Mouse (Mus musculus) forebrain, embryonic 16.5 days (tissue): ENCODE measurements around the gene Alox12. TPM values are rescaled to one million over a fixed set of nuclear protein-coding genes. Genes with fewer than 3 reads are reported as not detected.
A peak's percentile ranks its signal among the peaks of the same experiment; 100 is the strongest.

Experiments used
- ATAC-seq: fragments of 200-750 bp; cut with Nextera tagmentation; 2 replicates; pipeline ENCODE4 v1.8.0; 2017; ENCODE audit warnings: mild to moderate bottlenecking, moderate library complexity
- H3K27ac ChIP-seq: fragments of 300-500 bp; sonication (generic); 2 replicates; pipeline ENCODE4 v1.5.1; 2014; ENCODE audit warnings: low read length, control low read depth
- H3K27me3 ChIP-seq: fragments of 300-500 bp; sonication (generic); replicated peaks from 2 replicates; pipeline ENCODE4 v1.6.1; 2014; ENCODE audit warnings: low read length; ENCODE audit not compliant: control insufficient read depth, insufficient read depth
- H3K36me3 ChIP-seq: fragments of 300-500 bp; sonication (generic); 2 replicates; pipeline ENCODE4 v1.6.1; 2014; ENCODE audit not compliant: control insufficient read depth, insufficient read depth
- H3K4me1 ChIP-seq: fragments of 300-500 bp; sonication (generic); replicated peaks from 2 replicates; pipeline ENCODE4 v1.6.1; 2014; ENCODE audit warnings: low read length; ENCODE audit not compliant: control insufficient read depth, insufficient read depth
- H3K4me2 ChIP-seq: fragments of 300-500 bp; sonication (generic); 2 replicates; pipeline ENCODE4 v1.6.1; 2014; ENCODE audit warnings: mild to moderate bottlenecking, low read length, control low read depth
- H3K4me3 ChIP-seq: fragments of 300-500 bp; sonication (generic); replicated peaks from 2 replicates; pipeline ENCODE4 v1.5.1; 2014; ENCODE audit warnings: mild to moderate bottlenecking, low read length, control low read depth
- H3K9ac ChIP-seq: fragments of 300-500 bp; sonication (generic); replicated peaks from 2 replicates; pipeline ENCODE4 v1.6.1; 2014; ENCODE audit warnings: low read depth, low read length, control low read depth
- H3K9me3 ChIP-seq: fragments of 300-500 bp; sonication (generic); 2 replicates; pipeline ENCODE4 v1.6.1; 2016; ENCODE audit warnings: low read length; ENCODE audit not compliant: control insufficient read depth
- WGBS: fragments of 180-500 bp; shearing (Covaris S2); extraction: QIAGEN DNeasy Blood & Tissue Kit; methylation state at CpG from one replicate; pipeline ENCODE4 v1.1.7; 2014; 5-methylcytosine and 5-hydroxymethylcytosine counted together
- polyA plus RNA-seq: library from polyadenylated mRNA; unstranded; fragments of >200 nt; fragmentation: Nextera tagmentation; extraction: Ambion mirVana; gene quantifications from 2 replicates; pipeline ENCODE4 v1.2.1, GENCODE M21; 2015

The Alox12 gene
- polyA plus RNA-seq, 1 experiment from 2014 or later = 0.42 TPM

- Histone ChIP-seq H3K9ac (no peak overlapping the region), H3K4me1 (peaks cover 4% of the 10 kb centered on the region; the same call in 1 of the 2 replicates), H3K4me3 (no peak overlapping the region), H3K27me3 (peaks cover 36% of the 10 kb centered on the region), H3K36me3 (no peaks in the 10 kb centered on the region), H3K9me3 (no peaks in the 10 kb centered on the region), H3K4me2 (no peak overlapping the region), H3K27ac (no peak overlapping the region)
- ATAC-seq = no peak
- 81% methylated on average over 8 of the region's 8 CpGs for WGBS
Observed at GRCm38 (mm10) chr11:70251853-70252252, 3.3 kb downstream of the Alox12 start.

DNA sequence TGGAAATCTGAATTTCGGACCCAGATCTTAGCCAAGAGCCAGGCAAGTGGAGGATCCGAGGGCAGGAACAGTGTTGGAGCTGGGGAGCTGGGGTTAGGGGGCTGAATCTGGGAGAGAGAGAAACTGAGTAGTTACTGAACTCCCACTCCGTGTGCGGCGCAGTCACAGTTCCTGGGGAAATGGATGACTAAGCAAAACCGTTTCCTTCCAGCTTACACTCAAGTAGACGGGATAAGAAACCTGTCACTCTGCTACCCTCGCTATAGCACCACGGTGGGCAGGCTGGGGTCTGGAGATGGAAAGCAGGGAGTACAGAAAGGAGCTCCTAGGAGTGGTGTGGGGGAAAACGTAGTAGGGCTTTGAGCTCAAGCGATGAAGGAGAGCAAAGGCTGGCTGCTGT, 5.0 kb downstream of the Alox12 start:
- Histone ChIP-seq H3K27ac (no peak overlapping the region), H3K4me1 (peaks cover 3% of the 10 kb centered on the region; the same call in 1 of the 2 replicates), H3K36me3 (no peaks in the 10 kb centered on the region), H3K27me3 (peaks cover 27% of the 10 kb centered on the region), H3K4me3 (no peak overlapping the region), H3K9ac (no peak overlapping the region), H3K9me3 (no peaks in the 10 kb centered on the region), H3K4me2 (no peak overlapping the region)
- 69% methylated on average over 11 of the region's 11 CpGs for WGBS
- no peak for ATAC-seq

- peaks cover 5% of the 10 kb centered on the region for H3K27me3 ChIP-seq
- no peak overlapping the region for H3K27ac ChIP-seq
- no peak overlapping the region for H3K9ac ChIP-seq
- no peak overlapping the region for H3K4me3 ChIP-seq
- H3K4me2 ChIP-seq = no peak overlapping the region
- no peaks in the 10 kb centered on the region for H3K36me3 ChIP-seq
- WGBS = 51% methylated on average over 9 of the region's 9 CpGs
- no peaks in the 10 kb centered on the region for H3K4me1 ChIP-seq
- no peak for ATAC-seq
- no peaks in the 10 kb centered on the region for H3K9me3 ChIP-seq
Observed at GRCm38 (mm10) chr11:70247136-70247845, 7.9 kb downstream of the Alox12 start.

- 70% methylated on average over 11 of the region's 11 CpGs for WGBS
- H3K36me3 ChIP-seq = no peaks in the 10 kb centered on the region
- no peak overlapping the region for H3K4me2 ChIP-seq
- 0 out of 2 replicates have a peak, but pooled peaks cover 2% of the 10 kb centered on the region for H3K27me3 ChIP-seq
- peaks cover 17% of the 10 kb centered on the region for H3K4me1 ChIP-seq
- no peaks in the 10 kb centered on the region for H3K9me3 ChIP-seq
- no peak for ATAC-seq
- no peak overlapping the region for H3K9ac ChIP-seq
- H3K4me3 ChIP-seq = no peak overlapping the region
- no peak overlapping the region for H3K27ac ChIP-seq
Observed at GRCm38 (mm10) chr11:70242591-70242990, 12.6 kb downstream of the Alox12 start.

DNA sequence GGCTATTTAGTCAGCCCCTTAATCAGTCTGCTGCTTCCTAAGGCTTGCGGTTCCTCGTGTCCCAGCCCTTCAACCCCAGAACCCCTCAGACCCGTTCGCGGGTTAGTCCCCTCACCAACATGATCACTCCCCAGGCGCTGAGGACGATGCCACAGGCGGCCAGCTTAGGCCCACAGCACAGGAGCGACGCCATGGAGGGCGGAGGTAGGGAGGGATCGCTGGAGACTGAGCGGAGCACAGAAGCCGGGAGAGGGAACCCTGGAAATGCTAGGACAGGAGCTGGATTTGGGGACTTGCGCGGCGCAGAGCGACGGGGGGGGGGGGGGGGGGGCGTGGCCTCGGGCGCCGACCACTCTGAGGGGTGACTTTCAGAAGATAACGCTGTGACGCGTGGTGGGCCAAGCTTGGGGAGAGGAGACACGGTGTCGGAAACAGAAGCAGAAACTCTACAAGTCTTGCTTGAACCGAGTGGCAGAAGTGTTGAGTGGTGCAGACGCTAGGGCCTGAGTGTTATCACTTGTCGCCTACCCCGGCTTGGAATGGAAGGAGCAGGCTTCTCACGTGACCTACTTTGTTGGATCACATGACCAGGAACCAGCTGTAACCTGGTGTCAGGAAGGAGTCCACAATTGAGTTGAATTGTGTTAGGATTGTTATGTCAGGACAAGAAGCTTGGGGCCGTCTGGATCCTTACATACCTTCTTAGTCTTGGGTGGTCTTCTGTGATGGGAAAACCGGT, 15.4 kb downstream of the Alox12 start, which contains the start of the genes Gm21988 and Rnasek:
Gene Gm21988 (minus strand): TSS at position 290 of the 739 bp plus-strand sequence.
Gene Rnasek (minus strand): TSS at position 302 of the 739 bp plus-strand sequence.
- H3K9ac ChIP-seq = peak within 1 kb of the TSS; percentile 70
- peak within 1 kb of the TSS; percentile 88 for H3K4me2 ChIP-seq
- H3K36me3 ChIP-seq = peaks cover 4% of the 10 kb centered on the region; the same call in 1 of the 2 replicates
- under 1% methylated on average over 35 of the region's 35 CpGs for WGBS
- H3K27me3 ChIP-seq = 0 out of 2 replicates have a peak, but pooled peaks cover 2% of the 10 kb centered on the region
- no peaks in the 10 kb centered on the region for H3K9me3 ChIP-seq
- peak within 1 kb of the TSS; percentile 70 for H3K27ac ChIP-seq
- H3K4me1 ChIP-seq = peaks cover 27% of the 10 kb centered on the region
- peak within 1 kb of the TSS; percentile 58 for H3K4me3 ChIP-seq
- ATAC-seq = peak; percentile 43

GRCm38 (mm10) chr11:70238591-70239440, 16.3 kb downstream of the Alox12 start:
- Histone ChIP-seq H3K4me1 (peaks cover 27% of the 10 kb centered on the region), H3K4me2 (peak overlapping the region; percentile 88), H3K9ac (peak overlapping the region; percentile 70), H3K4me3 (peak overlapping the region; percentile 58), H3K27me3 (no peaks in the 10 kb centered on the region), H3K9me3 (no peaks in the 10 kb centered on the region), H3K27ac (peak overlapping the region; percentile 70), H3K36me3 (peaks cover 4% of the 10 kb centered on the region; the same call in 1 of the 2 replicates)
- WGBS = 10% methylated on average over 23 of the region's 23 CpGs
- no peak for ATAC-seq

GRCm38 (mm10) chr11:70237457-70238167, 17.5 kb downstream of the Alox12 start, which contains the start of gene 0610010K14Rik:
Gene 0610010K14Rik, minus strand, starts transcription at chr11:70237914.
- peak; percentile 95 for ATAC-seq
- Histone ChIP-seq H3K27ac (peak within 1 kb of the TSS; percentile 90), H3K9ac (peak within 1 kb of the TSS; percentile 77), H3K4me1 (peaks cover 32% of the 10 kb centered on the region), H3K4me2 (peak within 1 kb of the TSS; percentile 88), H3K36me3 (peaks cover 4% of the 10 kb centered on the region; the same call in 1 of the 2 replicates), H3K4me3 (peak within 1 kb of the TSS; percentile 58), H3K27me3 (no peaks in the 10 kb centered on the region), H3K9me3 (no peaks in the 10 kb centered on the region)
- WGBS = under 1% methylated on average over 70 of the region's 70 CpGs

DNA sequence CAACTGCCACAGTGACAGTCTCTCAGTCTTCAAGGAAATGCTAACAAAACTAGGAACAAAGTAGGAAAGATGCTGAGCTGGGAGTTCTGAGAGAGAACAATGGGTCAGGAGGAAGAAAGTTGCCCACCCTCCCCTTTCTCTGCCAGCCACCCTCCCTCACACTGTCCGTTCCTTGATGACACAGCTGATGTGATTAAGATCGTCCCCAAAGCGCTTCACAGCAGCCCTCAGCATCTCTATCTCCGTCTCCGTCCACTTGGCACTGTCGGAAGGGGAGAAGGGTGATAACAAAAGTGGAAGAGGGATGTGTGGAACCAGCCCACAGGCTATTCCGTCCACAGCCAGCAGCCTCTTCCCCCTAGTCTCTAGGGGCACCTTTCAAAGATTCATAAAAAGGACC, 18.4 kb downstream of the Alox12 start:
- no peak for ATAC-seq
- no peaks in the 10 kb centered on the region for H3K27me3 ChIP-seq
- H3K27ac ChIP-seq = peak overlapping the region; percentile 5; the same call in 1 of the 2 replicates
- H3K4me1 ChIP-seq = peaks cover 32% of the 10 kb centered on the region
- H3K4me3 ChIP-seq = peak overlapping the region; percentile 58
- H3K9me3 ChIP-seq = no peaks in the 10 kb centered on the region
- peak overlapping the region; percentile 77 for H3K9ac ChIP-seq
- peaks cover 4% of the 10 kb centered on the region; the same call in 1 of the 2 replicates for H3K36me3 ChIP-seq
- H3K4me2 ChIP-seq = peak overlapping the region; percentile 78
- 26% methylated on average over 7 of the region's 7 CpGs for WGBS
